Mouse (Mus musculus) heart, postnatal 0 days (tissue): ENCODE results near the gene Lypd4. TPM values are rescaled to one million over a fixed set of nuclear protein-coding genes. Genes with fewer than 3 reads are reported as not detected.
A peak's percentile ranks its signal among the peaks of the same experiment; 100 is the strongest.

Experiments used
- ATAC-seq: fragments of 200-750 bp; cut with Nextera tagmentation; 2 replicates; pipeline ENCODE4 v1.8.0; 2017; ENCODE audit warnings: low read depth, moderate number of reproducible peaks, moderate library complexity; ENCODE audit not compliant: insufficient read depth
- DNase-seq: peaks from one replicate; pipeline ENCODE4 v3.0.0-alpha.2; 2016; ENCODE audit warnings: low spot score
- H3K27ac ChIP-seq: fragments of 300-500 bp; sonication (generic); 2 replicates; pipeline ENCODE4 v1.5.1; 2014; ENCODE audit warnings: low read depth, mild to moderate bottlenecking
- H3K27me3 ChIP-seq: fragments of 300-500 bp; sonication (generic); 2 replicates; pipeline ENCODE4 v1.6.1; 2014; ENCODE audit warnings: low read length, mixed read lengths; ENCODE audit not compliant: control insufficient read depth, insufficient read depth
- H3K36me3 ChIP-seq: fragments of 300-500 bp; sonication (generic); replicated peaks from 2 replicates; pipeline ENCODE4 v1.6.1; 2014; ENCODE audit warnings: low read length, mixed read lengths; ENCODE audit not compliant: control insufficient read depth, insufficient read depth
- H3K4me1 ChIP-seq: fragments of 300-500 bp; sonication (generic); 2 replicates; pipeline ENCODE4 v1.6.1; 2014; ENCODE audit warnings: antibody characterized with exemption; ENCODE audit not compliant: control insufficient read depth, insufficient read depth
- H3K4me2 ChIP-seq: fragments of 300-500 bp; sonication (generic); 2 replicates; pipeline ENCODE4 v1.6.1; 2014; ENCODE audit warnings: low read depth, mild to moderate bottlenecking, low read length, moderate library complexity
- H3K4me3 ChIP-seq: fragments of 300-500 bp; sonication (generic); 2 replicates; pipeline ENCODE4 v1.5.1; 2014; ENCODE audit warnings: low read depth, low read length
- H3K9ac ChIP-seq: fragments of 300-500 bp; sonication (generic); replicated peaks from 2 replicates; pipeline ENCODE4 v1.6.1; 2014; ENCODE audit warnings: low read depth, low read length, mixed read lengths
- H3K9me3 ChIP-seq: fragments of 300-500 bp; sonication (generic); replicated peaks from 2 replicates; pipeline ENCODE4 v1.6.1; 2016; ENCODE audit warnings: low read length; ENCODE audit not compliant: control insufficient read depth
- CTCF ChIP-seq: IDR thresholded peaks from 2 replicates; pipeline ENCODE4 v1.5.1; 2016; ENCODE audit warnings: antibody characterized with exemption, control low read depth, low read depth
- EP300 ChIP-seq: IDR thresholded peaks from 2 replicates; pipeline ENCODE4 v1.6.1; 2016; ENCODE audit warnings: antibody characterized with exemption, low read depth
- WGBS: fragments of 180-500 bp; shearing (Covaris S2); extraction: QIAGEN DNeasy Blood & Tissue Kit; methylation state at CpG from one replicate; pipeline ENCODE4 v1.1.7; 2014; 5-methylcytosine and 5-hydroxymethylcytosine counted together
- polyA plus RNA-seq: library from polyadenylated mRNA; unstranded; fragments of >200 nt; fragmentation: Nextera tagmentation; extraction: Ambion mirVana; gene quantifications from 2 replicates; pipeline ENCODE4 v1.2.1, GENCODE M21; 2015
- total RNA-seq: library from RNA; depleted of rRNA; stranded (reverse); fragments of >200 nt; gene quantifications from 2 replicates; pipeline ENCODE4 v1.2.3, GENCODE M21; 2014; ENCODE audit warnings: low replicate concordance

Gene Lypd4
- total and polyA plus RNA-seq, 2 experiments from 2014 or later, result not detected

DNA sequence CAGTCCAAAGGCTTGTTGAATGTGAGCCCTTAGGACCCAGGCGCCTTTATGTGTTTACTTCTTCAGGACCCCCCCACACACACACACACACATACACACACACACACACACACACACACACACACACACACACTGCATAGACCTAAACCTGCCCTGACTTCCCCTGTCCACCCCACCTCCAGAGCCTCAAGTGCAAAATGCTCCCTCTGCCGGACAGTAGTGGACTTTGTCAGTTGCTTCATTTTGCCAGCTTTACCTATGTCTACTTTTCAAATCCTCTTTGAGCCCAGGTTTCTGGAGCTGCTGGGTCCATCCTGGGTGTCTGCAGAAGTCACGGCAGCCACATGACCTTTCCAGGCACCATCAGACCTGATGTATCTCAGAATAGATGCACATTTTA is 35.2 kb upstream of the Lypd4 start:
- peaks cover 23% of the 10 kb centered on the region for H3K36me3 ChIP-seq
- 12% methylated on average over 3 of the region's 3 CpGs for WGBS
- peak overlapping the region; percentile 59 for H3K4me3 ChIP-seq
- H3K4me2 ChIP-seq, result peak overlapping the region; percentile 84
- ATAC-seq (peak; percentile 13; the same call in 1 of the 2 replicates), DNase-seq (peak; percentile 81)
- no peaks in the 10 kb centered on the region for H3K27me3 ChIP-seq
- peaks cover 11% of the 10 kb centered on the region; the same call in 1 of the 2 replicates for H3K4me1 ChIP-seq
- peak overlapping the region; percentile 66 for H3K9ac ChIP-seq
- no peaks in the 10 kb centered on the region for H3K9me3 ChIP-seq
- H3K27ac ChIP-seq, result peak overlapping the region; percentile 64; the same call in 1 of the 2 replicates
- TF ChIP-seq CTCF (peak; percentile 83), EP300 (no peak)

DNA sequence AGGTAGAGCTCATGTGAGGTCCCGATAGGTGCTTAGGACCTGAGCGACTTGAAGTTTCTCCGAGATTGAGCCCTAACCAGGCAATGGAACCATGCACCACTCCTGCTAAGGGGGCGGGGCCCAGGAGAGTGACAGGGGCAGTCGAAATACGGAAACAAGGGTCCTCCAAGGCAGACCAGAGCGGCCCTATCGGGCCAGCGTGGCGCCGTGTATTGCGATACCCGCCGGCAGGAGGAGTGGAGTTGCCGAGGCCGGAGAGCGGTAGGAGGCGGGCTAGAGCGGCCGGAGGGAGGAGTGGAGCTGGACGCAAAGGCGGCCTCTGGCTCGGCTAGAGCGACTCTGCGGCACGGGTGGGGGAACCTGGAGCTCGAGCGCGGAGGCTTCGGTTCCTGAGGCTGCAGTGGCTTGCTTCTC is 34.3 kb upstream of the Lypd4 start:
- ATAC-seq (peak; percentile 96), DNase-seq (peak; percentile 99)
- TF ChIP-seq EP300, result 0 out of 2 replicates have a peak, but pooled peaks have one; percentile 27
- peak; percentile 85 for TF ChIP-seq CTCF
- under 1% methylated on average over 29 of the region's 30 CpGs for WGBS
- no peaks in the 10 kb centered on the region for H3K27me3 ChIP-seq
- peak overlapping the region; percentile 84 for H3K4me2 ChIP-seq
- peaks cover 14% of the 10 kb centered on the region for H3K36me3 ChIP-seq
- H3K9me3 ChIP-seq, result no peaks in the 10 kb centered on the region
- peak overlapping the region; percentile 84 for H3K27ac ChIP-seq
- peak overlapping the region; percentile 59 for H3K4me3 ChIP-seq
- H3K4me1 ChIP-seq, result peaks cover 11% of the 10 kb centered on the region; the same call in 1 of the 2 replicates
- H3K9ac ChIP-seq, result peak overlapping the region; percentile 66

DNA sequence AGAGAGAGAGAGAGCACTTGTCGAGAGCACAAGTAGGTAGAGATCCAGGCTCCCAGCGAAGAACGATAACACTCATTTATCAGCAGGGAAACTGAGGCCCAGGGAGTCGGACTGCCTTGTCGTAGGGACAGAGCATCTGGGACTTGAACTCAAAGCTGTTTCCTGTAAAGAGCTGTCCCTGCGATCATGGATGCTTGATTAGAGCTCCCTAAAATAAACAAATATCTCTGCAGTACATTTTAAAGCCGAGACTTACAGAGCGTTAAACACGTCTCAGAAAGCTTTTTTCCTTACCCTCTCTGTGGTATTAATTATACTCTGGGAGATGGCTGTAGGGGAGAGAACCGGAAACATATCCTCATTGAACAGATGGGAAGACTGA is 33.7 kb upstream of the Lypd4 start:
- peak overlapping the region; percentile 60 for H3K9ac ChIP-seq
- peaks cover 11% of the 10 kb centered on the region; the same call in 1 of the 2 replicates for H3K4me1 ChIP-seq
- H3K27me3 ChIP-seq, result no peaks in the 10 kb centered on the region
- peaks cover 8% of the 10 kb centered on the region for H3K36me3 ChIP-seq
- peak overlapping the region; percentile 84 for H3K4me2 ChIP-seq
- no peak for TF ChIP-seq CTCF
- no peaks in the 10 kb centered on the region for H3K9me3 ChIP-seq
- ATAC-seq (no peak), DNase-seq (no peak)
- H3K27ac ChIP-seq, result peak overlapping the region; percentile 84
- WGBS, result 18% methylated on average over 10 of the region's 10 CpGs
- peak overlapping the region; percentile 59 for H3K4me3 ChIP-seq

DNA sequence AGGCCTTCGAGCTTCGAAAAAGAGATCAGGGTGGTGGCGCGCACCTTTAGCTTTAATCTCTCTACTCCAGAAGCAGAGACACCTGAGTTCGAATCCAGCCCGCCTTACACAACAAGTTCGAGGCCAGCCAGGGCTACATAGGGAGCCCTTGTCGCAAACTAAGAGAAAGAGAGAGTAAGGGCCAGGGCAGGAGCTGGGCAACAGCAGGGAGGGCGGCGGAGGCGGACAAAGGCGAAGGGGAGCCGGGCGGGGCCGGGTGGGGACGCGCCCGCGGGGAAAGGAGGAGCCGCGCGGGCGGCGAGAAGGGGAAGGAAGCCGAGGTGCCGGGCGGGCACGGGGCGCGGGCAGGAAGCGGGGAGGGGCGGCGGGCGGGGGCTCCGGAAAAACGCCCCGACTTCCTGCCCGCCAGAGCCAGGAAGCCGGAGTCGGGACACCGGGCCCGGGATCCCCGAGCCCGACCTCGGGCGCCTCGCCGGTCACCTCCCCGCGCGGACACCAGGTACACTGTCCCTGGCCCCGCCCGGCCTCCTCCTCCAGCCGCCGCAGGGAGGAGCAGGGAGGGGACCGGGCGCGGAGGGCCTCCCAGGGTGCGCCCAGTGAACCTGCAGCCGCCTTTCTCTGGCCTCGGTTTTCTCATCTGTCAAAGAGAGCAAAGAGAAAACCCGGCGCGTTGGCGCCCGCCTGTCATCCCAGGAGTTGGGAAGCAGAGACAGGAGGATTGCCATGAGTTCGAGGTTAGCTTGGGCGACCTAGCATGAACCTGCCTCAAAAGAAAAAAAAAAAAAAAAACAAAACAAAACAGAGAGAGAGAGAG is 33.1 kb upstream of the Lypd4 start, which contains the start of gene Arhgef1:
Gene Arhgef1 (plus strand): TSS at position 283 of the 814 bp plus-strand sequence.
- ATAC-seq (peak; percentile 33), DNase-seq (peak; percentile 60)
- peaks cover 2% of the 10 kb centered on the region; the same call in 1 of the 2 replicates for H3K36me3 ChIP-seq
- H3K4me2 ChIP-seq, result peak within 1 kb of the TSS; percentile 84
- no peaks in the 10 kb centered on the region for H3K27me3 ChIP-seq
- peak within 1 kb of the TSS; percentile 84 for H3K27ac ChIP-seq
- peak within 1 kb of the TSS; percentile 60 for H3K9ac ChIP-seq
- WGBS, result 11% methylated on average over 40 of the region's 68 CpGs
- H3K9me3 ChIP-seq, result no peaks in the 10 kb centered on the region
- H3K4me1 ChIP-seq, result peaks cover 11% of the 10 kb centered on the region; the same call in 1 of the 2 replicates
- no peak for TF ChIP-seq EP300
- no peak for TF ChIP-seq CTCF
- H3K4me3 ChIP-seq, result peak within 1 kb of the TSS; percentile 59

DNA sequence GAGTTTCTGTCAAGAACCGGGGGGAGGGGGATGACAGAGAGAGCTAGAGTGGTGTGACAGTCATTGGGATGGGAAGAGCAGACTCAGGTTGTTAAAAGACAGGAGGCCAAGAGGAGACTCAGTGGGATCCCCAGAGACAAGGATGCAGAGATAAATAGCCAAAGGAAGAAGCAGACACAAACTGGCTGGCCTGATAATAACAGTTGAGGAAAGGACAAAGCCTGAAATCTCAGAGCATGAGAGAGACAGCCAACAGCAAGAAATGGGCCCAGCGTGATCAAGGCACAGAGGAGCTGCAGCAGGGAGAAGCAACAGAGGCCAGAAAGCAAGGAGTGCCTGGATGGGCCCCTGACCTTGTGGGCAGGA is 32.5 kb upstream of the Lypd4 start:
- WGBS, result 43% methylated on average over 2 of the region's 2 CpGs
- no peaks in the 10 kb centered on the region for H3K9me3 ChIP-seq
- ATAC-seq (no peak), DNase-seq (no peak)
- peak overlapping the region; percentile 60 for H3K9ac ChIP-seq
- H3K4me1 ChIP-seq, result peaks cover 11% of the 10 kb centered on the region; the same call in 1 of the 2 replicates
- no peaks in the 10 kb centered on the region for H3K27me3 ChIP-seq
- H3K27ac ChIP-seq, result peak overlapping the region; percentile 84
- TF ChIP-seq CTCF (no peak), EP300 (no peak)
- H3K4me2 ChIP-seq, result peak overlapping the region; percentile 84
- H3K36me3 ChIP-seq, result no peaks in the 10 kb centered on the region
- H3K4me3 ChIP-seq, result peak overlapping the region; percentile 59
